Mouse (Mus musculus): ENCODE data around the gene Dhx9. TPM values are rescaled to one million over a fixed set of nuclear protein-coding genes. Genes with fewer than 3 reads are reported as not detected.
"Not testable (repeated sequence)": the region's sequence is repeated elsewhere in the genome, so short reads cannot be mapped to it uniquely, and the experiment has no call there.

Dhx9 gene
- total and polyA plus RNA-seq, 2 experiments from 2014 or later: 32.0 to 109 TPM

GRCm38 (mm10) chr1:153510330-153511009 is 23.0 kb upstream of the Dhx9 start:
- Histone ChIP-seq H3K4me3 (ENCODE audit: low read depth, low read length) (no peak overlapping the region), H3K9ac (no peak overlapping the region), H3K27ac (ENCODE audit: low read depth, low read length) (no peak overlapping the region), H3K36me3 (ENCODE audit: insufficient read depth) (no peaks in the 10 kb centered on the region), H3K9me3 (ENCODE audit: low read length) (no peaks in the 10 kb centered on the region), H3K4me1 (ENCODE audit: insufficient read depth) (no peaks in the 10 kb centered on the region), H3K4me2 (ENCODE audit: low read depth) (no peak overlapping the region), H3K27me3 (ENCODE audit: insufficient read depth, low read length) (no peaks in the 10 kb centered on the region)
- 70% methylated on average over 2 of the region's 2 CpGs for WGBS
- DNase-seq (no peak), ATAC-seq (no peak)
- peak; percentile 45 for TF ChIP-seq CTCF (IDR thresholded peaks at IDR 0.05; ENCODE audit: low read depth)

GRCm38 (mm10) chr1:153509569-153509968 is 22.1 kb upstream of the Dhx9 start:
- H3K9ac ChIP-seq; H3K4me2 ChIP-seq (ENCODE audit: low read depth); H3K4me1 ChIP-seq (ENCODE audit: insufficient read depth); H3K36me3 ChIP-seq (ENCODE audit: insufficient read depth); DNase-seq; H3K4me3 ChIP-seq (ENCODE audit: low read depth, low read length); ATAC-seq; H3K27me3 ChIP-seq (ENCODE audit: insufficient read depth, low read length); H3K9me3 ChIP-seq (ENCODE audit: low read length); H3K27ac ChIP-seq (ENCODE audit: low read depth, low read length): not testable (repeated sequence)
- WGBS: 63% methylated on average over 8 of the region's 8 CpGs

- Histone ChIP-seq H3K27me3 (ENCODE audit: insufficient read depth, low read length) (no peaks in the 10 kb centered on the region), H3K4me2 (ENCODE audit: low read depth) (no peak overlapping the region), H3K9me3 (ENCODE audit: low read length) (no peaks in the 10 kb centered on the region), H3K4me3 (ENCODE audit: low read depth, low read length) (no peak overlapping the region), H3K27ac (ENCODE audit: low read depth, low read length) (no peak overlapping the region), H3K9ac (no peak overlapping the region), H3K36me3 (ENCODE audit: insufficient read depth) (no peaks in the 10 kb centered on the region), H3K4me1 (ENCODE audit: insufficient read depth) (no peaks in the 10 kb centered on the region)
- ATAC-seq (no peak), DNase-seq (no peak)
- TF ChIP-seq CTCF (IDR thresholded peaks at IDR 0.05; ENCODE audit: low read depth): no peak
- WGBS: 90% methylated on average over 6 of the region's 6 CpGs
Measured at GRCm38 (mm10) chr1:153509012-153509411, 21.6 kb upstream of the Dhx9 start.

GRCm38 (mm10) chr1:153506266-153506665 is 18.8 kb upstream of the Dhx9 start:
- Histone ChIP-seq H3K27me3 (ENCODE audit: insufficient read depth, low read length) (no peaks in the 10 kb centered on the region), H3K4me3 (ENCODE audit: low read depth, low read length) (no peak overlapping the region), H3K9me3 (ENCODE audit: low read length) (no peaks in the 10 kb centered on the region), H3K27ac (ENCODE audit: low read depth, low read length) (no peak overlapping the region), H3K4me2 (ENCODE audit: low read depth) (no peak overlapping the region), H3K36me3 (ENCODE audit: insufficient read depth) (no peaks in the 10 kb centered on the region), H3K4me1 (ENCODE audit: insufficient read depth) (no peaks in the 10 kb centered on the region), H3K9ac (no peak overlapping the region)
- ATAC-seq (peak; percentile 50), DNase-seq (peak; percentile 43)
- no peak for TF ChIP-seq CTCF (IDR thresholded peaks at IDR 0.05; ENCODE audit: low read depth)
- 16% methylated on average over 5 of the region's 6 CpGs for WGBS

GRCm38 (mm10) chr1:153501644-153502321 is 14.3 kb upstream of the Dhx9 start:
- no peaks in the 10 kb centered on the region for H3K4me1 ChIP-seq (ENCODE audit: insufficient read depth)
- no peak for TF ChIP-seq CTCF (IDR thresholded peaks at IDR 0.05; ENCODE audit: low read depth)
- 67% methylated on average over 5 of the region's 5 CpGs for WGBS
- H3K27me3 ChIP-seq (ENCODE audit: insufficient read depth, low read length): no peaks in the 10 kb centered on the region
- H3K9me3 ChIP-seq (ENCODE audit: low read length): no peaks in the 10 kb centered on the region
- no peak overlapping the region for H3K4me2 ChIP-seq (ENCODE audit: low read depth)
- H3K9ac ChIP-seq: no peak overlapping the region
- no peaks in the 10 kb centered on the region for H3K36me3 ChIP-seq (ENCODE audit: insufficient read depth)
- no peak overlapping the region for H3K4me3 ChIP-seq (ENCODE audit: low read depth, low read length)
- DNase-seq (no peak), ATAC-seq (no peak)
- no peak overlapping the region for H3K27ac ChIP-seq (ENCODE audit: low read depth, low read length)

GRCm38 (mm10) chr1:153500030-153500429 is 12.6 kb upstream of the Dhx9 start:
- H3K4me1 ChIP-seq (ENCODE audit: insufficient read depth): no peaks in the 10 kb centered on the region
- no peak overlapping the region for H3K27ac ChIP-seq (ENCODE audit: low read depth, low read length)
- no peaks in the 10 kb centered on the region for H3K9me3 ChIP-seq (ENCODE audit: low read length)
- DNase-seq: no peak
- no peaks in the 10 kb centered on the region for H3K27me3 ChIP-seq (ENCODE audit: insufficient read depth, low read length)
- no peak for ATAC-seq
- 91% methylated on average over 9 of the region's 9 CpGs for WGBS
- TF ChIP-seq CTCF (IDR thresholded peaks at IDR 0.05; ENCODE audit: low read depth): no peak
- H3K4me2 ChIP-seq (ENCODE audit: low read depth): no peak overlapping the region
- no peaks in the 10 kb centered on the region for H3K36me3 ChIP-seq (ENCODE audit: insufficient read depth)
- no peak overlapping the region for H3K4me3 ChIP-seq (ENCODE audit: low read depth, low read length)
- H3K9ac ChIP-seq: no peak overlapping the region

- no peak overlapping the region for H3K4me2 ChIP-seq (ENCODE audit: low read depth)
- 80% methylated on average over 3 of the region's 3 CpGs for WGBS
- H3K4me1 ChIP-seq (ENCODE audit: insufficient read depth): no peaks in the 10 kb centered on the region
- no peak overlapping the region for H3K27ac ChIP-seq (ENCODE audit: low read depth, low read length)
- no peak for TF ChIP-seq CTCF (IDR thresholded peaks at IDR 0.05; ENCODE audit: low read depth)
- ATAC-seq (no peak), DNase-seq (no peak)
- no peak overlapping the region for H3K9ac ChIP-seq
- no peaks in the 10 kb centered on the region for H3K9me3 ChIP-seq (ENCODE audit: low read length)
- no peaks in the 10 kb centered on the region for H3K36me3 ChIP-seq (ENCODE audit: insufficient read depth)
- no peaks in the 10 kb centered on the region for H3K27me3 ChIP-seq (ENCODE audit: insufficient read depth, low read length)
- no peak overlapping the region for H3K4me3 ChIP-seq (ENCODE audit: low read depth, low read length)
Measured at GRCm38 (mm10) chr1:153496030-153496429, 8.6 kb upstream of the Dhx9 start.

All from forebrain, postnatal 0 days (tissue).